Mouse (Mus musculus) cerebellum, adult 2 months (tissue): ENCODE measurements around the gene Otx2.

Source experiments
- CTCF ChIP-seq: fragments of 200-500 bp; IDR thresholded peaks from 2 replicates; pipeline ENCODE4 v1.5.1; 2011; ENCODE audit warnings: low read depth, mild to moderate bottlenecking, control low read depth, low read length, moderate library complexity, borderline replicate concordance; ENCODE audit not compliant: insufficient read depth
- POLR2A ChIP-seq: fragments of 200-500 bp; IDR thresholded peaks from 2 replicates; pipeline ENCODE4 v1.6.1; 2011; ENCODE audit warnings: low read length, control low read depth, borderline replicate concordance; ENCODE audit not compliant: insufficient read depth

GRCm38 (mm10) chr14:48651471-48652211, 22.0 kb downstream of the Otx2 start:
- TF ChIP-seq CTCF = no peak
- no peak for TF ChIP-seq POLR2A
